Mouse (Mus musculus) spleen, adult 2 months (tissue): ENCODE results near the gene Iqcd.

ENCODE experiments used
- CTCF ChIP-seq: fragments of 200-500 bp; IDR thresholded peaks from 2 replicates; pipeline ENCODE4 v1.5.1; 2011; ENCODE audit warnings: mild to moderate bottlenecking, inconsistent platforms; ENCODE audit not compliant: insufficient read depth, insufficient read length, insufficient replicate concordance; ENCODE audit errors: extremely low read depth
- POLR2A ChIP-seq: fragments of 200-500 bp; IDR thresholded peaks from 2 replicates; pipeline ENCODE4 v1.6.1; 2011; ENCODE audit warnings: low read depth, low read length, inconsistent platforms

DNA sequence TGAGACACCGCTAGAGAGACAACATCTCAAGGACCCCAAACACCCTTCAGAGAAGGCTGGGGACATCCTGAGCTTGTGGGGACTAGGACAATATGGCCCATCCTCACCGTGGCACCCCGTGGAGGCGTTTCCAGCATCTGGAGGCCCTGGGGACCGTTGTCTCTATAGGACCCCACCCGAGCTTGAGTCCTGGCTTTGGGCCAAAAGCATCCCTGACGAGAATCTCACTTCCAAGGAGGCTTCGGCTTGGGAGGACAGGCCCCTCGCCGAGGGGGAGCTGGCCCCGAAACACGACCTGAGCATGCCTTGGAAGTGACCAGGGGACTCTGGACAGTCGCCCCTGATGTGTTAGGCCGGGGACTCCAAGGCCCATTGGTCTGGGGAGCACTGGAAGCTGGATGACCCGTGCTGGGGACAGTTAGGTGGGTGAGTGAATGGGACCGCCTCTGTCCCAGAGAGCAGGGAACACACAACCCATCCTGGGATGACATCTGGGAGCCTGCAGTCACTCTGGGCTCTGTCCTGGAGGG, 20.5 kb downstream of the Iqcd start:
- TF ChIP-seq POLR2A (no peak), CTCF (no peak)
